Mouse (Mus musculus) CH12.LX (cell line): ENCODE measurements around the gene Syn3.

ENCODE experiments used
- CTCF ChIP-seq, 2 experiments: IDR thresholded peaks in 1 of 2; conservative IDR thresholded peaks in 1 of 2; 2 replicates each; pipeline ENCODE4 v1.5.1; 2011 to 2012; ENCODE audit warnings: low read depth in 2 of 2, low read length in 2 of 2, improper control_type of control experiment in 1 of 2, inconsistent platforms in 1 of 2, mild to moderate bottlenecking in 1 of 2, moderate library complexity in 1 of 2
- E2F4 ChIP-seq: IDR thresholded peaks from 2 replicates; pipeline ENCODE4 v1.6.1; 2011; ENCODE audit warnings: low read depth, low read length, improper control_type of control experiment; ENCODE audit not compliant: insufficient replicate concordance
- EP300 ChIP-seq: IDR thresholded peaks from 2 replicates; pipeline ENCODE4 v1.6.1; 2011; ENCODE audit warnings: low read length, improper control_type of control experiment
- JUND ChIP-seq: conservative IDR thresholded peaks from 2 replicates; pipeline ENCODE4 v1.6.1; 2011; ENCODE audit warnings: low read depth, low read length, improper control_type of control experiment
- MAFK ChIP-seq: IDR thresholded peaks from 2 replicates; pipeline ENCODE4 v1.6.1; 2011; ENCODE audit warnings: low read length, improper control_type of control experiment; ENCODE audit not compliant: insufficient replicate concordance
- MAX ChIP-seq: IDR thresholded peaks from 2 replicates; pipeline ENCODE4 v1.6.1; 2011; ENCODE audit warnings: low read length, improper control_type of control experiment
- MAZ ChIP-seq: IDR thresholded peaks from 2 replicates; pipeline ENCODE4 v1.6.1; 2012; ENCODE audit warnings: low read depth, mild to moderate bottlenecking, inconsistent platforms, low read length, improper control_type of control experiment, moderate library complexity
- POLR2A ChIP-seq: IDR thresholded peaks from 2 replicates; pipeline ENCODE4 v1.6.1; 2011; ENCODE audit warnings: low read depth, mild to moderate bottlenecking, improper control_type of control experiment, low read length
- POLR2AphosphoS2 ChIP-seq: IDR thresholded peaks from 2 replicates; pipeline ENCODE4 v1.6.1; 2011; ENCODE audit warnings: low read depth, low read length, improper control_type of control experiment
- UBTF ChIP-seq: IDR thresholded peaks from 2 replicates; pipeline ENCODE4 v1.6.1; 2012; ENCODE audit warnings: low read depth, mild to moderate bottlenecking, inconsistent platforms, low read length, improper control_type of control experiment, moderate library complexity
- USF1 ChIP-seq: IDR thresholded peaks from 2 replicates; pipeline ENCODE4 v1.6.1; 2014; ENCODE audit warnings: low read depth, mild to moderate bottlenecking, inconsistent platforms, low read length, improper control_type of control experiment
- ZC3H11A ChIP-seq: IDR thresholded peaks from 2 replicates; pipeline ENCODE4 v1.6.1; 2012; ENCODE audit warnings: low read depth, mild to moderate bottlenecking, inconsistent platforms, low read length, improper control_type of control experiment
- ZNF384 ChIP-seq: IDR thresholded peaks from 2 replicates; pipeline ENCODE4 v1.6.1; 2012; ENCODE audit warnings: low read depth, low read length, improper control_type of control experiment, inconsistent platforms

- TF ChIP-seq MAX (no peak), MAZ (no peak), JUND (no peak), CTCF (conservative IDR thresholded peaks at IDR 0.05 in 1 of 2, IDR thresholded peaks at IDR 0.05 in 1 of 2; ENCODE audit: low read depth in 2 of 2, low read length in 2 of 2) (no peak), ZC3H11A (no peak), EP300 (no peak), POLR2A (no peak), POLR2AphosphoS2 (no peak), UBTF (no peak), ZNF384 (no peak), E2F4 (no peak), USF1 (no peak), MAFK (no peak)
Observed at GRCm38 (mm10) chr10:86025906-86026305, 472.8 kb downstream of the Syn3 start.
